Comparison of ENCODE assay signal across 28 mouse cellular contexts in the genomic region with DNA sequence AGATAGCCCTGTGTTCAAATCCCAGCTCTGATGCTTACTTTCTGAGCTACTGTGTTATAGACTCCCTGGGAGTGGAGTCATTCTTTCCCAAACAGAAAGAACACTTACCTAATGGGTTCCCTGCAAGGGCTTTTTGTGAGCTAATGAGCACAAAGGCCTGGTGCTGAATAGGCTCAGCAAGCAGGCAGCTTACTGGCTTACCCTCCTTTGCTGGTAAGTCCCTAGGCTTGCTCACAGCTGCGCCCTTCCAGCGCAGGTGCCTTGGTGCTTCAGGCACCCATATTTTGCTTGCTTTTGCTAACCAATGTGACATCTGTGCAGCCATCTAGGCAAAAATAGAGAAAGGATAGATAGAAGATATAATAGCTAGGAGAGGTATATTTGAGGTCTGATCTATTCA. TPM values are rescaled to one million over a fixed set of nuclear protein-coding genes. Genes with fewer than 3 reads are reported as not detected.
DNase-seq lines count a peak whose midpoint lies in the region; ATAC-seq lines count a peak whose summit lies in the region.
"Had no signal": no experiment of that assay in that cellular context is flagged by ENCODE, and none has a peak within 500 bp of the region (broad histone marks: within the 10 kb centered on the region; RNA-seq: fewer than 3 reads in every experiment).

No protein-coding gene starts in this region.

- peaks cover 96% of the 10 kb centered on the region for H3K27me3 ChIP-seq in forebrain, embryonic 11.5 days (ENCODE audit: control insufficient read depth, insufficient read depth, low read length)
- H3K27me3 ChIP-seq in forebrain, embryonic 14.5 days (replicated peaks; ENCODE audit: control insufficient read depth, insufficient read depth, low read length) = peaks cover 91% of the 10 kb centered on the region
- H3K27me3 ChIP-seq in midbrain, embryonic 12.5 days = peaks cover 92% of the 10 kb centered on the region
- H3K27me3 ChIP-seq in limb, embryonic 10.5 days (ENCODE audit: low read depth, poor library complexity, severe bottlenecking) = peaks cover 100% of the 10 kb centered on the region

- no peak overlapping the region for H3K4me2 ChIP-seq in forebrain, embryonic 11.5 days (ENCODE audit: low read depth, low read length, severe bottlenecking)
- H3K4me2 ChIP-seq in forebrain, embryonic 14.5 days (ENCODE audit: low read length) = no peak overlapping the region
- no peak overlapping the region for H3K4me2 ChIP-seq in midbrain, embryonic 12.5 days (replicated peaks)
- H3K4me2 ChIP-seq: embryonic facial prominence, embryonic 13.5 days; forebrain, embryonic 13.5 days; liver, embryonic 13.5 days; neural tube, embryonic 13.5 days had no signal

- no peak for DNase-seq in forebrain, embryonic 11.5 days (ENCODE audit: low spot score)
- DNase-seq in forebrain, embryonic 14.5 days (ENCODE audit: low spot score) = no peak
- DNase-seq in retina, postnatal 1 day = peak; percentile 54
- no peak for DNase-seq in retina, embryonic 14.5 days (ENCODE audit: low spot score)
- DNase-seq in limb, embryonic 10.5 days (ENCODE audit: low spot score) = no peak
- no peak for DNase-seq in natural killer cell, adult 2 months (ENCODE audit: low spot score in 2 of 2)
- DNase-seq: adrenal gland, postnatal 14 days; cerebellum, adult 8-10 months; cerebellum, postnatal 36 days; gastrocnemius, adult 2 months; heart, postnatal 4 days; kidney, adult 18-20 months; layer of hippocampus, adult 9-11 months; liver, embryonic 13.5 days; lung, adult 2 months; lung, postnatal 14 days; right cerebral cortex, postnatal 14 days had no signal

- no peak overlapping the region for H3K27ac ChIP-seq in forebrain, embryonic 11.5 days (ENCODE audit: low read depth, low read length)
- no peak overlapping the region for H3K27ac ChIP-seq in forebrain, embryonic 14.5 days (ENCODE audit: low read depth, low read length)
- peak overlapping the region; percentile 91 for H3K27ac ChIP-seq in midbrain, embryonic 12.5 days (replicated peaks)
- H3K27ac ChIP-seq in limb, embryonic 10.5 days = no peak overlapping the region
- H3K27ac ChIP-seq: embryonic facial prominence, embryonic 13.5 days; forebrain, embryonic 13.5 days; gastrocnemius, adult 2 months; heart, embryonic 10.5 days; kidney, postnatal 0 days; liver, embryonic 13.5 days; neural tube, embryonic 13.5 days had no signal

- no peaks in the 10 kb centered on the region for H3K4me1 ChIP-seq in forebrain, embryonic 11.5 days (replicated peaks; ENCODE audit: control insufficient read depth, insufficient read depth, low read length)
- no peaks in the 10 kb centered on the region for H3K4me1 ChIP-seq in forebrain, embryonic 14.5 days (ENCODE audit: control insufficient read depth, insufficient read depth, low read length)
- peaks cover 35% of the 10 kb centered on the region; the same call in 1 of the 2 replicates for H3K4me1 ChIP-seq in midbrain, embryonic 12.5 days
- peaks cover 15% of the 10 kb centered on the region for H3K4me1 ChIP-seq in limb, embryonic 10.5 days
- H3K4me1 ChIP-seq: liver, embryonic 13.5 days had no signal

- H3K36me3 ChIP-seq in forebrain, embryonic 11.5 days (ENCODE audit: control insufficient read depth, insufficient read depth, low read length) = no peaks in the 10 kb centered on the region
- H3K36me3 ChIP-seq in forebrain, embryonic 14.5 days (ENCODE audit: control insufficient read depth, insufficient read depth, low read length) = no peaks in the 10 kb centered on the region
- no peaks in the 10 kb centered on the region for H3K36me3 ChIP-seq in midbrain, embryonic 12.5 days
- no peaks in the 10 kb centered on the region for H3K36me3 ChIP-seq in limb, embryonic 10.5 days
- H3K36me3 ChIP-seq: embryonic facial prominence, embryonic 13.5 days; heart, embryonic 10.5 days; liver, embryonic 13.5 days; neural tube, embryonic 13.5 days had no signal

- no peak overlapping the region for H3K4me3 ChIP-seq in forebrain, embryonic 11.5 days (ENCODE audit: low read depth, low read length)
- H3K4me3 ChIP-seq in forebrain, embryonic 14.5 days (ENCODE audit: low read depth, low read length) = no peak overlapping the region
- no peak overlapping the region for H3K4me3 ChIP-seq in midbrain, embryonic 12.5 days
- no peak overlapping the region for H3K4me3 ChIP-seq in limb, embryonic 10.5 days
- H3K4me3 ChIP-seq: embryonic facial prominence, embryonic 13.5 days; erythroblast, embryonic 14.5 days; forebrain, embryonic 13.5 days; gastrocnemius, adult 2 months; heart, embryonic 10.5 days; liver, embryonic 13.5 days; neural tube, embryonic 13.5 days had no signal

- H3K9ac ChIP-seq in forebrain, embryonic 11.5 days (ENCODE audit: low read length) = no peak overlapping the region
- no peak overlapping the region for H3K9ac ChIP-seq in forebrain, embryonic 14.5 days (ENCODE audit: low read length)
- no peak overlapping the region for H3K9ac ChIP-seq in midbrain, embryonic 12.5 days (replicated peaks)
- H3K9ac ChIP-seq: embryonic facial prominence, embryonic 13.5 days; forebrain, embryonic 13.5 days; liver, embryonic 13.5 days; neural tube, embryonic 13.5 days had no signal

- no peaks in the 10 kb centered on the region for H3K9me3 ChIP-seq in forebrain, embryonic 11.5 days (ENCODE audit: control insufficient read depth, low read length)
- no peaks in the 10 kb centered on the region for H3K9me3 ChIP-seq in forebrain, embryonic 14.5 days (replicated peaks; ENCODE audit: control insufficient read depth, low read length)
- no peaks in the 10 kb centered on the region for H3K9me3 ChIP-seq in midbrain, embryonic 12.5 days
- H3K9me3 ChIP-seq in limb, embryonic 10.5 days (replicated peaks) = no peaks in the 10 kb centered on the region
- H3K9me3 ChIP-seq: embryonic facial prominence, embryonic 13.5 days; forebrain, embryonic 13.5 days; heart, embryonic 10.5 days; liver, embryonic 13.5 days; neural tube, embryonic 13.5 days had no signal

- 0 out of 2 replicates have a peak, but pooled peaks have one; percentile 36 for ATAC-seq in forebrain, embryonic 11.5 days (replicated peaks; ENCODE audit: low FRiP score)
- ATAC-seq in forebrain, embryonic 14.5 days = no peak
- ATAC-seq in midbrain, embryonic 12.5 days (ENCODE audit: low FRiP score, low read depth) = peak; percentile 40
- ATAC-seq: forebrain, embryonic 13.5 days had no signal

- WGBS in forebrain, embryonic 11.5 days = 0% methylated on average over 2 of the region's 2 CpGs
- WGBS in forebrain, embryonic 14.5 days = 0% methylated on average over 2 of the region's 2 CpGs
- 2% methylated on average over 2 of the region's 2 CpGs for WGBS in midbrain, embryonic 12.5 days
- 5% methylated on average over 2 of the region's 2 CpGs for WGBS in limb, embryonic 10.5 days

RNA-seq across cellular contexts. Expression of a gene that starts 11.1 kb away (rescaled TPM):
- polyA plus RNA-seq in forebrain, embryonic 11.5 days (2014; fragmentation: Nextera tagmentation; extraction: Ambion mirVana) = not detected in 2 replicates
- not detected in 2 replicates for polyA plus RNA-seq in forebrain, embryonic 14.5 days (2014; fragmentation: Nextera tagmentation; extraction: Ambion mirVana)
- polyA plus RNA-seq in midbrain, embryonic 12.5 days (2016; fragmentation: Nextera tagmentation; extraction: Ambion mirVana) = 1.5 and 2.1 TPM in 2 replicates
- polyA plus RNA-seq in limb, embryonic 10.5 days (2016; fragmentation: Nextera tagmentation; extraction: Ambion mirVana) = not detected in 2 replicates
- polyA plus RNA-seq: embryonic facial prominence, embryonic 13.5 days; erythroblast, embryonic 14.5 days; gonadal fat pad, adult 2 months; heart, embryonic 10.5 days; heart, embryonic 16.5 days; kidney, postnatal 0 days; large intestine, adult 2 months; liver, embryonic 13.5 days; lung, adult 2 months; neural tube, embryonic 13.5 days; thymus, postnatal 0 days had no signal
